Mouse (Mus musculus) ES-Bruce4 (cell line): ENCODE measurements around the gene Nudt2.

ENCODE experiments used
- CTCF ChIP-seq: IDR thresholded peaks from one replicate; pipeline ENCODE4 v1.8.1; 2011; ENCODE audit warnings: low read depth, low read length
- POLR2A ChIP-seq: IDR thresholded peaks from one replicate; pipeline ENCODE4 v1.8.1; 2011; ENCODE audit warnings: low read length; ENCODE audit not compliant: insufficient read depth

- TF ChIP-seq POLR2A (no peak), CTCF (no peak)
These were observed 48.0 kb upstream of the Nudt2 start for GRCm38 (mm10) chr4:41416966-41417365.
